Mouse (Mus musculus): ENCODE results near the gene Trpc4ap.

GRCm38 (mm10) chr2:155681194-155681593, 11.0 kb downstream of the Trpc4ap start:
- TF ChIP-seq POLR2A (IDR thresholded peaks at IDR 0.05; ENCODE audit: low read depth, low read length) (no peak), CTCF (IDR thresholded peaks at IDR 0.05; ENCODE audit: borderline replicate concordance, insufficient read depth, low read length) (no peak)
